Mouse (Mus musculus): ENCODE measurements around the gene Trpm7.
A peak's percentile ranks its signal among the peaks of the same experiment; 100 is the strongest.

The Trpm7 gene

DNA sequence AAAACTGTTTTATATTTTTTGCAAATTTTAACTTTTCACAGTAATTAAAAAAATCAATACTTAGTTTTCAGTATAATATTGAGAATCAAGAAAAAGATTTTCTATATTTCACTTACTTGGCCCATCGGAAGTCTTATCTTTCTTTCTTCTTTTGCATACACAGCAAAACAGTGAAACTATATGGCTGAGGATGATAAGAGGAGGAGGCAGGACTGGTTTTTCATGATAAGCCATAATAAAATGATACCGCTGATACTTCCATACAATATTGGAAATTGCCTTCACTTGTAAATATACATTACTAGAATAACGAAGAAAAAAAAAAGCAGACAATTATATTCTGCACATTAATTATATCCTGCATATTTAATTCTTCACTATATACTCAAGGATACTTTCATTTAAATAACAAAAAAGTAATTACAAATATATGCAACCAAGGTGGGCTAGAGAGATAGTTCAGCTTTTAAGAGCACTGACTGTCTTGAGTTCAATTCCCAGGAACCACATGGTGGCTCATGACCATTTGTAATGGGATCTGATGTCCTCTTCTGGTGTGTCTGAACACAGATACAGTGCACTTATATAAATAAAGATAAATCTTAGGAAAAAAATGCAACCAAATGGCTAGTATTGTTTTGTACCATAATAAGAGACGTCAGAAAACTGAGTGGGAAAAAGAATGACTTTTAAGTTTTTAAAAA lies 59.2 kb downstream of the Trpm7 start:
- DNase-seq (ENCODE audit: low spot score in 2 of 2), result no peak

GRCm38 (mm10) chr2:126815822-126816221 lies 60.2 kb downstream of the Trpm7 start:
- DNase-seq (ENCODE audit: low spot score in 2 of 2), result no peak

DNA sequence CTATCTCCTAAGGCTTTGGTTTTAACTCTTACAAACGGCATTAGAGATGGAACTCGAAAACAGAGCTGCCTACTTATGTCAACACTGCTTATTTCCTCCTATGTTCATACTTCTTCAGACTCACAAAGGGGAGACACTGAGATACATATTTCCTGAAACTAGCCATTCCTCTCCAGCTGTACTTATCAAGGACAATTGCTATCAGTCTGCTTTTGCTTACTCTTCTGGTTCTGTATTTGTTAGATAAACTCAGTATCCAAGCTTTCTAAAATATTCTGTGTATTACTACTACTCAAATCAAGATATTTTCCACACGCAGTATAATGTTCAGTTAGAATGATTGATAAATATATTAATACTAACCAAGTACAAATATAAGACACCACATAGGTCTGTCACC lies 74.0 kb downstream of the Trpm7 start:
- no peak for DNase-seq (ENCODE audit: low spot score in 2 of 2)

GRCm38 (mm10) chr2:126798455-126798854 lies 77.6 kb downstream of the Trpm7 start:
- no peak for DNase-seq (ENCODE audit: low spot score in 2 of 2)

DNA sequence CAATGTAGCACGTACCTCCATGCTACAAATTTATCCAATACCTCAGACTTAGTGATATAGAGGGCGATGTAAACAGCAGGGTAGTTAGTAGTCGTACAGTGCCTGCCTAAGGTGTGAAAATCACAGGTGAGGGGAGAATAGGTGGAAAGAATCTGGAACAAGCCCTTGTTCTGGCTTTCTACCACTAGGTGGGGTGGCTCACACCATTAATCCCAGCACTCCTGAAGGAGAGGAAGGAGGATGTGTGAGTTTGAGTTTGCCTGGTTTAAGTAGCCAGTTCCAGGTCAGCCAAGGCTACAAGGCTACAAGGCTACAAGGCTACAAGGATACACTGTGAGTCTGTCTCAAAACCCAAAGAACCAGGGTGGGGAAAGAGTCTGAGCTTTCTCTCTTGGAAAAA lies 80.3 kb downstream of the Trpm7 start:
- no peak for DNase-seq (ENCODE audit: low spot score in 2 of 2)

DNA sequence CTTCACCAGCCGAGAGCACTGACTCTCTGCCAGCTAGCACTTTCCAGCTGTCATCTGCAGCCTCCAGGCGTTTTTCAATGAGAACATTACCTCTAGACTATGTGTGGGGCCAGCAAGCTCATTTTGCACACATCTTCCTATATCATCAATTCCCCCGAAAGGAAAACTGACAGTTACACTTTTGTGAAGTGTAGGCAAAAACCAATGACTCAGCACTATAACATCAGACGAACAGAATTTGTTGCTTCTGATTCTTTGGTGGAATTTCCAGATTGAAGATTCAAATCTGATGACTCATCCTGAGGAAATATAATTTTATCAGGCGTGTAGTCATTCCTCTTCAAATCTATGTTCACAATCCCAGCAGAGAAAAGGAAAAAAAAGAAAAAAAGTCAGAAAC lies 83.4 kb downstream of the Trpm7 start:
- no peak for DNase-seq (ENCODE audit: low spot score in 2 of 2)

- peak in 1 of 2 experiments; percentile 66 for DNase-seq (ENCODE audit: low spot score in 2 of 2)
Measured at GRCm38 (mm10) chr2:126787721-126788342, 88.2 kb downstream of the Trpm7 start.

DNA sequence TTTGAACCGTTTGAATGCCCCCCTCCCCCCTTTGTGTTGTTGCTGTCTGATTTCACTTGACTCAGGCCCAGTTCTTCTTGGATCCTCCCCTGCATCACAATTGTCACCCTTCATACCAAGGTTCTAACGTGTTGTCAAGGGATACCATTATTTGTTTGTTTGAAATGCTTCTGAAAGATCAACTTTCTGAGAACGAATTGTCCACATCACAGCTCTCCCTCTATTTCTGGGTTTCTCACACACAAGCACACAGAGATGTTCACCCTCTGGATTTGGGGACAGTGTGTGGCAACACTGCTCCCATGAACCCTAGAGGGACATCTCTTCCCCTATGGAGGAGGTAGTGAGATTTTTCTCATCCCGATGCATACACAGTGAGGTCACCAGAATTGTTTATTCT lies 92.7 kb downstream of the Trpm7 start, which contains the start of gene Usp50:
Usp50 (minus strand) TSS at position 101 of the 400 bp plus-strand sequence.
- no peak for DNase-seq (ENCODE audit: low spot score in 2 of 2)

GRCm38 (mm10) chr2:126782433-126782832 lies 93.6 kb downstream of the Trpm7 start:
- peak in 1 of 2 experiments; percentile 63 for DNase-seq (ENCODE audit: low spot score in 2 of 2)

DNA sequence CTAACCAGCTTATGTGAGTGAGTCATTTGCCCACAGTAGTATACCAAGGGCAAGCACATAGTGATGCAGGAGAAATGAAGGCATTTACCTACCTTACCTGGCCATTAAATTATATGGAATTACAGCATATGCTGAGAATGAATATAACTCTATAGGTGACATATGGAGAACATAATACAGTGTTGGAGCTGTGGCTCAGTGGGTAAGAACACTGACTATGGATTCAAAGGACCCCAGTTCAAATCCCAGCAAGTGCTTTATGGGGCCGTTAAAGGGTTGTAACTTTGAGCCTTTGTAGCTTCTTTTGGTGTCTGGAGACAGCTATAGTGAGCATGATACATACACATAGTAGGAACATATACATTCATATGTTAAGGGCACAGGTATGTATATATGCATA lies 94.6 kb downstream of the Trpm7 start:
- no peak for DNase-seq (ENCODE audit: low spot score in 2 of 2)

DNA sequence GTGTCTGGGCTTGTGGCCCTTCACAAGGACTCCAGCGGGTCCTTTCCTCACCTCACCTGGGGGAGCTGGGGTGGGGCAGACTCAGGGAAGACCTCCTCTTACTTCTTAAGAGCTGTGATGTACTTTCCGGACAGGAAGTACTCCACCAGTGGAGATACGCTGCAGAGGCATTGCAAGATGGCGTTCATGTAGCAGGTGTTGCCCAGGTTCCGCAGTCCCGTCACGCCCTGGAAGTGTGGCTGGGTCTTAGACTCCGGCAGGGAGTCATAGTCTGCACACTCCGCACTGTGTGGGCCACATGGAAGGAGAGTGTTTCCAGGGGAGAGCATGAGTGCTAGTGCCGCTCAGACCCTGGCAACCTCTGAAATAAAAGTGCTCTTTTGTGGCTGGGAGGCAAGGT lies 95.7 kb downstream of the Trpm7 start:
- no peak for DNase-seq (ENCODE audit: low spot score in 2 of 2)

GRCm38 (mm10) chr2:126778806-126779205 lies 97.2 kb downstream of the Trpm7 start:
- DNase-seq (ENCODE audit: low spot score in 2 of 2), result no peak

- DNase-seq (ENCODE audit: low spot score in 2 of 2), result no peak
Measured at GRCm38 (mm10) chr2:126776416-126776815, 99.6 kb downstream of the Trpm7 start.

GRCm38 (mm10) chr2:126775951-126776350 lies 100.1 kb downstream of the Trpm7 start:
- DNase-seq (ENCODE audit: low spot score in 2 of 2), result no peak

DNA sequence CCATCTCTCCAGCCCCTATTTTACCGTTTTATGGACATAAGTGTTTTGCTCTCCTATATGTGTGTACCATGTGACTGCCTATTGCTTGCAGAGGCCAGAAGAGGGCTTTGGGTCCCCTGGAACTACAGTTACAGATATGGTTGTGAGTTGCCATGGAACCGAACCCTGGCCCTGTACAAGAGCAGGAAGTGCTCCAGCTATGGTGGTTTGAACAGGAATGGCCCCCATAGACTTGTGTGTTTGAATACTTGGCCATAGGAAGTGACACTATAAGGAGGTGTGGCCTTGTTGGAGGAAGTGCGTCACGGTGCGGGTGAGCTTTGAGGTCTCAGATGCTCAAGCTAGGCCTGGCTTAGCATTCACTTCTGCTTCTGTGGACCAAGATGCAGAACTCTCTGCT lies 103.8 kb downstream of the Trpm7 start:
- no peak for DNase-seq (ENCODE audit: low spot score in 2 of 2)

- DNase-seq (ENCODE audit: low spot score in 2 of 2), result no peak
Measured at GRCm38 (mm10) chr2:126769431-126770181, 106.4 kb downstream of the Trpm7 start.

DNA sequence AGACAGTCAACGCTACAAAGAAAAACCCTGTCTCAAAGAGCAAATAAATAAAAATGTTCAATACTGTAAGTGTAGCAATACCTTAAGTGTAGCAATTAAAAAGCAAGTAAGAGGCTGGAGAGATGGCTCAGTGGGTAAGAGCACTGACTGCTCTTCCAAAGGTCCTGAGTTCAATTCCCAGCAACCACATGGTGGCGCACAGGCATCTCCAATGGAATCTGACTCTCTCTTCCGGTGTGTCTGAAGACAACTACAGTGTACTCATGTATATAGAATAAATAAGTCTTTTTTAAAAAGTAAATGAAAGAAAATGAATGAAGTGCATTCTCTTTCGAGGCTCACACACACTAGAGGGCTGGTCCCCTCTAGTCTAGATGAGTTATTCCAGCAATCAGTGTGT lies 107.8 kb downstream of the Trpm7 start:
- DNase-seq (ENCODE audit: low spot score in 2 of 2), result no peak

DNA sequence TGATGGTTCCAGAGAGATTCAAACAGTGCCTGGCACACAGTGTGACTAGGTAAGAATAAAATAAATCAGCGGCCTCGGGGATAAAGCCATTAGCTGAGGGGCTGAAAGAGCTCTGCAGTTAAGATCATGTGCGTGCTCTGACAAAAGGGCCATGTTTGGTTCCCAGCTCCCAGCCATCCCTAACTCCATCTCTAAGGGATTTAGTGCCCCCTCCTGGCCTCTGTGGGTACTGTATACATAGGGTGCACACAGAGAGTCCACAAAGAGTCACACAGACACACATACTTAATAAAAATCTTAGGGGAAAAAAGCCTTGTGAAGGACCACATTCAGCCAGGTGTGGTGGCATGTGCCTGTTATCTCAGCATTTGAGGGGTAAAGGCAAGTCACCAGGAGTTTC lies 108.4 kb downstream of the Trpm7 start:
- DNase-seq (ENCODE audit: low spot score in 2 of 2), result no peak

DNA sequence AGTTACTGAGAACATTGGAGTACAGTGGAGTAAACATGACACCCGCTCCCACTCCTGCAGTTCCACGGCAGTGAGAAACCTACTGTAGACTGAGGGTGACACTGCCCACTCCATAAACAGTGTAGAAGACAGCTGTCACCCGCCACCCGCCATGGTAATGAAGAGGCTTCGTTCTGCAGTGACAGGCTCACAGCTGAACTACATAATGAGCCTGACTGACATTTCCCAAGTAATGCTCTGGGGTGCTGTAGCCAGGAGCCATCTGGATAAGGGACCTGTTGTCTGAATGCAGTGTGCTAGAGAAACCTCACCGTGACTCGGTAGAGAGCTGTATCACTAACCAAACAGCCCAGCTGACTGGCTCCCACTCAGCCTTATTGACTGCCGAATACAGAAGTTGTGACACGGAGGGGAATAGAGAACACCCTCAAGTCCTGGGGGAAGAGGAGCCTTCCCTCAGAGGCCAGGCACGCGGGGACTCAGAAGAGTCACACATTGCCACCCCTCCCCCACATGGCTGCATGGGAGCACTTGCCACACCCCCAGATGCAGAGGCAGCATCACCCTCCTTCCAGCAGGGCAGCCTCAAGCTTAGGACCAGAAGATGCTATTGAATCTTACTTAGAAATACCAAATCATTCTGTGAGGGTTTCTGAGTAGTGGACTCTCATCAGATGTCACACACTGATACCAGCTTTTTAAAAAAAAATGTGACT lies 110.0 kb downstream of the Trpm7 start:
- DNase-seq (ENCODE audit: low spot score in 2 of 2), result no peak

GRCm38 (mm10) chr2:126759351-126759750 lies 116.7 kb downstream of the Trpm7 start:
- DNase-seq (ENCODE audit: low spot score in 2 of 2), result no peak

DNA sequence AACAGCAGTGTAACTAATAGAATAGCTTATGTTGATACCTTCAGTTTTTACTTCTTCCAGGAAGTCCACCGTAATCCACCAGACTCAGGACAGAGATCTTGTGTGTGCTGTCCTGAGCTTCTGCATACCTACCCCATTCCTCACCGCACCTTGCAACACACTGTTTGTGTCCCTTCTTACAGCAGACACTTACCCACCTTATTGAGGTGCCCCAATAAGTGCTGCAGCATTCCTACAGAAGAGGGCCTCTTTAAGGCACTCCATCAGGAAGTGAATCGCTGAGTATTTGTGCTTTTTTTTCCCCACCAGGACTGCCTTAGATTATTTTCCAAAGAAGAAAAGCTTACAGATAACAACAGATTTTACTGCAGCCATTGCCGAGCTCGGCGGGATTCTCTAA lies 120.4 kb downstream of the Trpm7 start:
- DNase-seq (ENCODE audit: low spot score in 2 of 2), result no peak

DNA sequence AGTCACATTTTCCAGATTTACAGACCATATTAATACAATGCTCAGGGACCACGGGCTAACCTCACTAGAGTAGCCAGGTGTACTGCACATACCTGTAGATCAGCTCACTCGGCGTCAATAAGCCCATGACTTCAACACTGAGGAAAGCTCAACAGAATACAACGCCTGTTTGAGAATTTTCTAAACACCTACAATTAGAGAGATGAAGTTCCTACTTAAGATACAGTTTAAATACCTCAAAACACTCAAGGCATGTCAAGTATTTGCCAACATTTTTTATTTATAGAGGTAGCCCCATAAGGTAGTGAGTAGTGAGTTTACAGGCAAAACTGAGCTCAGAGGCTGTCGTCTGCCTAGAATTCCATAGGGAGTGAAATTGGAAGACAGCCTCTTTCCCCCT lies 132.6 kb downstream of the Trpm7 start:
- DNase-seq (ENCODE audit: low spot score in 2 of 2), result no peak
